13 mouse cellular contexts compared by ENCODE assay signal in the genomic region with DNA sequence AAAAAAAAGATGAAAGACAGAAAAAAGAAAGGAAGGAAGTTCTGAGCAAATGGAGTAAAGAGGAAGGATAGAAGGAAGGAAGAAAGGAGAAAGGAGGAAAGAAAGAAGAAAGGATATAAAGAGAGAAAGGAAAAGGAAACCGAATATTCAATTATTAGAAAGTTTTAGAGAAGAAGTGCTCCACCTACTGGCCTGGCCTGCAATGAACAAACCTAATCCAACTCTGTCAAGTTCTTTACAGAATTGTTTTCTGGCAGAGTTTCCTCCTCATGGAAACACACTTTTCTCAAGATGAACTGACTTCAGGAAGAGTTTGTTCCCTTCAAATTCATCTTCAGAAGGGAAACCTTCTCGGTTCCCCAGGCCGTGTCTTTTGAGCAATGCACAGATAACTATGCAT. TPM values are rescaled to one million over a fixed set of nuclear protein-coding genes. Genes with fewer than 3 reads are reported as not detected.
DNase-seq lines count a peak whose midpoint lies in the region; ATAC-seq and TF ChIP-seq lines count a peak whose summit lies in the region.
"Had no signal": no experiment of that assay in that cellular context is flagged by ENCODE, and none has a peak within 500 bp of the region (broad histone marks: within the 10 kb centered on the region; RNA-seq: fewer than 3 reads in every experiment).

No protein-coding gene starts in this region.

- 44% methylated on average over 3 of the region's 3 CpGs for WGBS in hindbrain, postnatal 0 days
- 47% methylated on average over 3 of the region's 3 CpGs for WGBS in hindbrain, embryonic 14.5 days

- no peak for ATAC-seq in hindbrain, postnatal 0 days
- ATAC-seq in hindbrain, embryonic 14.5 days (ENCODE audit: low FRiP score): no peak

- H3K9me3 ChIP-seq in hindbrain, postnatal 0 days (ENCODE audit: low read length): no peaks in the 10 kb centered on the region
- H3K9me3 ChIP-seq in hindbrain, embryonic 14.5 days (ENCODE audit: control insufficient read depth, low read length): no peaks in the 10 kb centered on the region
- H3K9me3 ChIP-seq: liver, embryonic 15.5 days had no signal

- H3K4me2 ChIP-seq in hindbrain, postnatal 0 days (ENCODE audit: low read depth, low read length): no peak overlapping the region
- no peak overlapping the region for H3K4me2 ChIP-seq in hindbrain, embryonic 14.5 days (replicated peaks)
- H3K4me2 ChIP-seq: liver, embryonic 15.5 days had no signal

- TF ChIP-seq CTCF in hindbrain, postnatal 0 days (IDR thresholded peaks at IDR 0.05; ENCODE audit: low read depth): peak; percentile 60
- peak; percentile 31; the same call in 1 of the 2 replicates for TF ChIP-seq CTCF in brain, embryonic 14.5 days (IDR thresholded peaks at IDR 0.05; ENCODE audit: borderline replicate concordance, extremely low read depth, insufficient read depth, insufficient read length)

- H3K27me3 ChIP-seq in hindbrain, postnatal 0 days (ENCODE audit: insufficient read depth, low read length): no peaks in the 10 kb centered on the region
- H3K27me3 ChIP-seq in hindbrain, embryonic 14.5 days (ENCODE audit: control insufficient read depth, insufficient read depth, low read length): no peaks in the 10 kb centered on the region
- no peaks in the 10 kb centered on the region for H3K27me3 ChIP-seq in splenic B cell, adult 2 months (ENCODE audit: control insufficient read depth, insufficient read depth, low read length, poor library complexity, severe bottlenecking)
- H3K27me3 ChIP-seq: liver, embryonic 15.5 days had no signal

- H3K4me3 ChIP-seq in hindbrain, postnatal 0 days (ENCODE audit: low read length): no peak overlapping the region
- no peak overlapping the region for H3K4me3 ChIP-seq in hindbrain, embryonic 14.5 days (replicated peaks; ENCODE audit: low read length)
- H3K4me3 ChIP-seq: liver, embryonic 15.5 days had no signal

- no peaks in the 10 kb centered on the region for H3K36me3 ChIP-seq in hindbrain, postnatal 0 days (ENCODE audit: insufficient read depth, low read length)
- no peaks in the 10 kb centered on the region for H3K36me3 ChIP-seq in hindbrain, embryonic 14.5 days (replicated peaks; ENCODE audit: control insufficient read depth, insufficient read depth)
- H3K36me3 ChIP-seq in splenic B cell, adult 2 months (ENCODE audit: control insufficient read depth, insufficient read depth, low read length, poor library complexity, severe bottlenecking): no peaks in the 10 kb centered on the region
- H3K36me3 ChIP-seq: liver, embryonic 15.5 days had no signal

- peak; percentile 39 for DNase-seq in hindbrain, postnatal 0 days (ENCODE audit: low spot score)
- DNase-seq in hindbrain, embryonic 14.5 days (ENCODE audit: low spot score): no peak
- peak; percentile 12 for DNase-seq in right cerebral cortex, postnatal 4 days
- no peak for DNase-seq in right cerebral cortex, postnatal 36 days (ENCODE audit: low spot score in 2 of 2)
- DNase-seq in brain, embryonic 14.5 days (ENCODE audit: low read depth): peak; percentile 21
- DNase-seq in splenic B cell, adult 2 months (ENCODE audit: low read depth, low spot score): peak; percentile 44
- DNase-seq in gastrocnemius, adult 8-10 months (ENCODE audit: low spot score in 2 of 2): no peak
- no peak for DNase-seq in right cerebral cortex, postnatal 14 days
- DNase-seq: heart, adult 11 months had no signal

- no peak overlapping the region for H3K27ac ChIP-seq in hindbrain, postnatal 0 days
- no peak overlapping the region for H3K27ac ChIP-seq in hindbrain, embryonic 14.5 days
- H3K27ac ChIP-seq: liver, embryonic 15.5 days had no signal

- no peak overlapping the region for H3K9ac ChIP-seq in hindbrain, postnatal 0 days (replicated peaks; ENCODE audit: low read length)
- H3K9ac ChIP-seq in hindbrain, embryonic 14.5 days: no peak overlapping the region
- H3K9ac ChIP-seq: liver, embryonic 15.5 days had no signal

- no peak for TF ChIP-seq POLR2A in brain, embryonic 14.5 days (IDR thresholded peaks at IDR 0.05; ENCODE audit: borderline replicate concordance, extremely low read depth, insufficient read depth, insufficient read length, poor library complexity, severe bottlenecking)

- H3K4me1 ChIP-seq in hindbrain, postnatal 0 days (ENCODE audit: insufficient read depth, low read length): no peaks in the 10 kb centered on the region
- H3K4me1 ChIP-seq in hindbrain, embryonic 14.5 days (replicated peaks; ENCODE audit: control insufficient read depth, insufficient read depth, low read length): no peaks in the 10 kb centered on the region
- H3K4me1 ChIP-seq: liver, embryonic 15.5 days had no signal

RNA-seq across cellular contexts. Expression of a gene that starts 2.8 kb away (rescaled TPM):
- total RNA-seq in hindbrain, postnatal 0 days (2014; rRNA removed): not detected in 2 replicates
- polyA plus RNA-seq in hindbrain, postnatal 0 days (2015; fragmentation: Nextera tagmentation; extraction: Ambion mirVana): not detected in 2 replicates
- not detected in 2 replicates for polyA plus RNA-seq in hindbrain, embryonic 14.5 days (2014; fragmentation: Nextera tagmentation; extraction: Ambion mirVana)
- not detected in 2 replicates for polyA plus RNA-seq in brain, embryonic 14.5 days (2012; rRNA removed)
- total RNA-seq in gastrocnemius, adult 8-10 months (2022): not detected
- polyA plus RNA-seq: cortical plate, adult 2 months; liver, embryonic 15.5 days; neural tube, embryonic 14.5 days; testis, adult 2 months had no signal

RNA-seq across cellular contexts. Expression of a gene that starts 3.5 kb away (rescaled TPM):
- total RNA-seq in hindbrain, postnatal 0 days (2014; rRNA removed): not detected in 2 replicates
- not detected in 2 replicates for polyA plus RNA-seq in hindbrain, postnatal 0 days (2015; fragmentation: Nextera tagmentation; extraction: Ambion mirVana)
- polyA plus RNA-seq in hindbrain, embryonic 14.5 days (2014; fragmentation: Nextera tagmentation; extraction: Ambion mirVana): not detected in 2 replicates
- not detected in 2 replicates for polyA plus RNA-seq in brain, embryonic 14.5 days (2012; rRNA removed)
- total RNA-seq in gastrocnemius, adult 8-10 months (2022): not detected
- polyA plus RNA-seq: cortical plate, adult 2 months; liver, embryonic 15.5 days; neural tube, embryonic 14.5 days; testis, adult 2 months had no signal

RNA-seq across cellular contexts. Expression of a gene that starts 11.1 kb away (rescaled TPM):
- not detected in 2 replicates for total RNA-seq in hindbrain, postnatal 0 days (2014; rRNA removed)
- not detected in 2 replicates for polyA plus RNA-seq in hindbrain, postnatal 0 days (2015; fragmentation: Nextera tagmentation; extraction: Ambion mirVana)
- polyA plus RNA-seq in hindbrain, embryonic 14.5 days (2014; fragmentation: Nextera tagmentation; extraction: Ambion mirVana): not detected in 2 replicates
- polyA plus RNA-seq in brain, embryonic 14.5 days (2012; rRNA removed): not detected in 2 replicates
- not detected for total RNA-seq in gastrocnemius, adult 8-10 months (2022)
- polyA plus RNA-seq: cortical plate, adult 2 months; liver, embryonic 15.5 days; neural tube, embryonic 14.5 days; testis, adult 2 months had no signal

RNA-seq across cellular contexts. Expression of a gene that starts 11.6 kb away (rescaled TPM):
- total RNA-seq in hindbrain, postnatal 0 days (2014; rRNA removed): not detected in 2 replicates
- not detected in 2 replicates for polyA plus RNA-seq in hindbrain, postnatal 0 days (2015; fragmentation: Nextera tagmentation; extraction: Ambion mirVana)
- polyA plus RNA-seq in hindbrain, embryonic 14.5 days (2014; fragmentation: Nextera tagmentation; extraction: Ambion mirVana): not detected in 2 replicates
- polyA plus RNA-seq in brain, embryonic 14.5 days (2012; rRNA removed): not detected in 2 replicates
- not detected for total RNA-seq in gastrocnemius, adult 8-10 months (2022)
- polyA plus RNA-seq: cortical plate, adult 2 months; liver, embryonic 15.5 days; neural tube, embryonic 14.5 days; testis, adult 2 months had no signal

RNA-seq across cellular contexts. Expression of a gene that starts 19.1 kb away (rescaled TPM):
- not detected in 2 replicates for total RNA-seq in hindbrain, postnatal 0 days (2014; rRNA removed)
- polyA plus RNA-seq in hindbrain, postnatal 0 days (2015; fragmentation: Nextera tagmentation; extraction: Ambion mirVana): not detected in 2 replicates
- polyA plus RNA-seq in hindbrain, embryonic 14.5 days (2014; fragmentation: Nextera tagmentation; extraction: Ambion mirVana): not detected in 2 replicates
- not detected in 2 replicates for polyA plus RNA-seq in brain, embryonic 14.5 days (2012; rRNA removed)
- total RNA-seq in gastrocnemius, adult 8-10 months (2022): not detected
- polyA plus RNA-seq: cortical plate, adult 2 months; liver, embryonic 15.5 days; neural tube, embryonic 14.5 days; testis, adult 2 months had no signal

Comparison
In these comparisons a context has a peak if more than half of its experiments do, and no peak if none do; other contexts are left out.
1. DNase-seq: peak in hindbrain, postnatal 0 days (single experiment), right cerebral cortex, postnatal 4 days (single experiment), brain, embryonic 14.5 days (single experiment) and splenic B cell, adult 2 months (single experiment); none in hindbrain, embryonic 14.5 days (single experiment), right cerebral cortex, postnatal 36 days (0 of 2), gastrocnemius, adult 8-10 months (0 of 2) and right cerebral cortex, postnatal 14 days (single experiment).